Mouse (Mus musculus) heart, postnatal 0 days (tissue): ENCODE measurements around the gene Acadm.

Experiments used
- CTCF ChIP-seq: IDR thresholded peaks from 2 replicates; pipeline ENCODE4 v1.5.1; 2016; ENCODE audit warnings: antibody characterized with exemption, control low read depth, low read depth
- EP300 ChIP-seq: IDR thresholded peaks from 2 replicates; pipeline ENCODE4 v1.6.1; 2016; ENCODE audit warnings: antibody characterized with exemption, low read depth

- TF ChIP-seq CTCF (no peak), EP300 (no peak)
Observed at GRCm38 (mm10) chr3:153897216-153897615, 47.2 kb downstream of the Acadm start.
